8 mouse cellular contexts compared by ENCODE assay signal in genomic region chr7:120503891-120504662, GRCm38 (mm10).
DNase-seq lines count a peak whose midpoint lies in the region; ATAC-seq lines count a peak whose summit lies in the region.
"Had no signal": no experiment of that assay in that cellular context is flagged by ENCODE, and none has a peak within 500 bp of the region (broad histone marks: within the 10 kb centered on the region; RNA-seq: fewer than 3 reads in every experiment).

No protein-coding gene starts in this region.

- H3K4me1 ChIP-seq in liver, embryonic 11.5 days (replicated peaks; ENCODE audit: control insufficient read depth, insufficient read depth, low read length), result no peaks in the 10 kb centered on the region
- peaks cover 4% of the 10 kb centered on the region for H3K4me1 ChIP-seq in forebrain, embryonic 12.5 days
- no peaks in the 10 kb centered on the region for H3K4me1 ChIP-seq in intestine, embryonic 16.5 days (ENCODE audit: control insufficient read depth, insufficient read depth, low read length)
- H3K4me1 ChIP-seq in neural tube, embryonic 14.5 days (ENCODE audit: control insufficient read depth, insufficient read depth, low read length), result 0 out of 2 replicates have a peak, but pooled peaks cover 4% of the 10 kb centered on the region

- H3K9ac ChIP-seq in liver, embryonic 11.5 days (ENCODE audit: low read depth, low read length), result no peak overlapping the region
- peak overlapping the region; percentile 66 for H3K9ac ChIP-seq in forebrain, embryonic 12.5 days
- H3K9ac ChIP-seq in intestine, embryonic 16.5 days (ENCODE audit: low read depth, low read length), result peak overlapping the region; percentile 56; the same call in 1 of the 2 replicates
- H3K9ac ChIP-seq in neural tube, embryonic 14.5 days (replicated peaks; ENCODE audit: low read depth, low read length), result peak overlapping the region; percentile 57

- no peaks in the 10 kb centered on the region for H3K27me3 ChIP-seq in liver, embryonic 11.5 days (replicated peaks; ENCODE audit: control insufficient read depth, insufficient read depth, low read length)
- H3K27me3 ChIP-seq in forebrain, embryonic 12.5 days, result no peaks in the 10 kb centered on the region
- H3K27me3 ChIP-seq in intestine, embryonic 16.5 days (replicated peaks; ENCODE audit: control insufficient read depth, insufficient read depth, low read length), result no peaks in the 10 kb centered on the region
- no peaks in the 10 kb centered on the region for H3K27me3 ChIP-seq in neural tube, embryonic 14.5 days (ENCODE audit: control insufficient read depth, insufficient read depth, low read length)

- H3K4me3 ChIP-seq in liver, embryonic 11.5 days (ENCODE audit: low read depth, low read length), result peak overlapping the region; percentile 37
- H3K4me3 ChIP-seq in forebrain, embryonic 12.5 days (replicated peaks), result peak overlapping the region; percentile 47
- peak overlapping the region; percentile 42 for H3K4me3 ChIP-seq in intestine, embryonic 16.5 days (ENCODE audit: low read length)
- peak overlapping the region; percentile 37 for H3K4me3 ChIP-seq in neural tube, embryonic 14.5 days (ENCODE audit: low read depth, low read length)

- WGBS in liver, embryonic 11.5 days, result 14% methylated on average over 30 of the region's 31 CpGs
- WGBS in forebrain, embryonic 12.5 days, result 7% methylated on average over 30 of the region's 31 CpGs
- 6% methylated on average over 25 of the region's 31 CpGs for WGBS in intestine, embryonic 16.5 days
- 6% methylated on average over 29 of the region's 31 CpGs for WGBS in neural tube, embryonic 14.5 days

- H3K36me3 ChIP-seq in liver, embryonic 11.5 days (ENCODE audit: control insufficient read depth, insufficient read depth, low read length), result no peaks in the 10 kb centered on the region
- H3K36me3 ChIP-seq in forebrain, embryonic 12.5 days (replicated peaks), result no peaks in the 10 kb centered on the region
- no peaks in the 10 kb centered on the region for H3K36me3 ChIP-seq in intestine, embryonic 16.5 days (ENCODE audit: control insufficient read depth, insufficient read depth, low read length)
- H3K36me3 ChIP-seq in neural tube, embryonic 14.5 days (ENCODE audit: control insufficient read depth, insufficient read depth, low read length), result no peaks in the 10 kb centered on the region

- H3K4me2 ChIP-seq in liver, embryonic 11.5 days, result peak overlapping the region; percentile 55
- peak overlapping the region; percentile 85 for H3K4me2 ChIP-seq in forebrain, embryonic 12.5 days
- peak overlapping the region; percentile 75 for H3K4me2 ChIP-seq in intestine, embryonic 16.5 days (ENCODE audit: low read depth, low read length)
- peak overlapping the region; percentile 81 for H3K4me2 ChIP-seq in neural tube, embryonic 14.5 days (ENCODE audit: low read depth, low read length)

- no peak for DNase-seq in liver, embryonic 11.5 days (ENCODE audit: low spot score)
- DNase-seq in liver, result no peak
- DNase-seq in thymus, postnatal 14 days, result no peak
- DNase-seq in spleen, postnatal 4 days (ENCODE audit: low spot score in 2 of 2), result no peak

- no peaks in the 10 kb centered on the region for H3K9me3 ChIP-seq in liver, embryonic 11.5 days (ENCODE audit: control insufficient read depth, low read length)
- H3K9me3 ChIP-seq in forebrain, embryonic 12.5 days, result no peaks in the 10 kb centered on the region
- H3K9me3 ChIP-seq in intestine, embryonic 16.5 days (ENCODE audit: control insufficient read depth, low read length), result no peaks in the 10 kb centered on the region
- H3K9me3 ChIP-seq in neural tube, embryonic 14.5 days (ENCODE audit: control insufficient read depth, low read length), result no peaks in the 10 kb centered on the region

- H3K27ac ChIP-seq in liver, embryonic 11.5 days (ENCODE audit: low read depth, low read length), result no peak overlapping the region
- H3K27ac ChIP-seq in forebrain, embryonic 12.5 days, result no peak overlapping the region
- no peak overlapping the region for H3K27ac ChIP-seq in intestine, embryonic 16.5 days (ENCODE audit: low read length)
- H3K27ac ChIP-seq in neural tube, embryonic 14.5 days (ENCODE audit: low read depth, low read length), result no peak overlapping the region
- H3K27ac ChIP-seq: macrophage had no signal

- ATAC-seq in liver, embryonic 11.5 days (replicated peaks; ENCODE audit: low FRiP score), result no peak
- peak; percentile 84 for ATAC-seq in forebrain, embryonic 12.5 days (ENCODE audit: low FRiP score)
- no peak for ATAC-seq in intestine, embryonic 16.5 days
- ATAC-seq in neural tube, embryonic 14.5 days (ENCODE audit: low read depth), result peak; percentile 49; the same call in 1 of the 2 replicates

Comparison
In these comparisons a context has a peak if more than half of its experiments do, and no peak if none do; other contexts are left out.
1. ATAC-seq: peak in forebrain, embryonic 12.5 days (single experiment) and neural tube, embryonic 14.5 days (single experiment); none in liver, embryonic 11.5 days (single experiment) and intestine, embryonic 16.5 days (single experiment).
2. Peak in every context shown above with its lines, with median percentiles within 50 percentile points of each other: H3K4me2 ChIP-seq and H3K4me3 ChIP-seq.